Mouse (Mus musculus) lung, adult 2 months (tissue): ENCODE data around the gene Gm4871.
"Not testable (repeated sequence)": the region's sequence is repeated elsewhere in the genome, so short reads cannot be mapped to it uniquely, and the experiment has no call there.

ENCODE experiments used
- CTCF ChIP-seq: fragments of 200-500 bp; IDR thresholded peaks from 2 replicates; pipeline ENCODE4 v1.5.1; 2011; ENCODE audit warnings: mild to moderate bottlenecking, low read length, control low read depth; ENCODE audit not compliant: insufficient read depth
- POLR2A ChIP-seq: fragments of 200-500 bp; IDR thresholded peaks from 2 replicates; pipeline ENCODE4 v1.6.1; 2011; ENCODE audit warnings: low read depth, mild to moderate bottlenecking, control low read depth, low read length, borderline replicate concordance; ENCODE audit errors: extremely low read depth

- TF ChIP-seq CTCF, POLR2A: not testable (repeated sequence)
Measured at GRCm38 (mm10) chr5:145020254-145020653, 12.3 kb downstream of the Gm4871 start.
